Mouse (Mus musculus) CH12.LX (cell line): Measurements from ENCODE around the gene Senp8.

ENCODE experiments used
- CTCF ChIP-seq, 2 experiments: IDR thresholded peaks in 1 of 2; conservative IDR thresholded peaks in 1 of 2; 2 replicates each; pipeline ENCODE4 v1.5.1; 2011 to 2012; ENCODE audit warnings: low read depth in 2 of 2, low read length in 2 of 2, improper control_type of control experiment in 1 of 2, inconsistent platforms in 1 of 2, mild to moderate bottlenecking in 1 of 2, moderate library complexity in 1 of 2
- MAZ ChIP-seq: IDR thresholded peaks from 2 replicates; pipeline ENCODE4 v1.6.1; 2012; ENCODE audit warnings: low read depth, mild to moderate bottlenecking, inconsistent platforms, low read length, improper control_type of control experiment, moderate library complexity
- POLR2A ChIP-seq: IDR thresholded peaks from 2 replicates; pipeline ENCODE4 v1.6.1; 2011; ENCODE audit warnings: low read depth, mild to moderate bottlenecking, improper control_type of control experiment, low read length
- TBP ChIP-seq: conservative IDR thresholded peaks from 2 replicates; pipeline ENCODE4 v1.6.1; 2011; ENCODE audit warnings: low read depth, low read length, improper control_type of control experiment

- TF ChIP-seq POLR2A (no peak), TBP (no peak), MAZ (no peak), CTCF (conservative IDR thresholded peaks at IDR 0.05 in 1 of 2, IDR thresholded peaks at IDR 0.05 in 1 of 2; ENCODE audit: low read depth in 2 of 2, low read length in 2 of 2) (no peak)
These were observed 41.3 kb downstream of the Senp8 start for GRCm38 (mm10) chr9:59709225-59709624.
